Mouse (Mus musculus) ES-E14 (cell line): Measurements from ENCODE around the gene Blvrb. TPM values are rescaled to one million over a fixed set of nuclear protein-coding genes. Genes with fewer than 3 reads are reported as not detected.

Experiments used
- DNase-seq: peaks from one replicate; pipeline ENCODE4 v3.0.0-alpha.2; 2013; ENCODE audit warnings: low read depth, low spot score
- H3K27ac ChIP-seq: 2 replicates; pipeline ENCODE4 v1.5.1; 2012; ENCODE audit warnings: low read depth, mild to moderate bottlenecking, low read length, moderate library complexity, mixed read lengths; ENCODE audit not compliant: poor library complexity, insufficient read depth, severe bottlenecking
- H3K36me3 ChIP-seq: 2 replicates; pipeline ENCODE4 v1.6.1; 2012; ENCODE audit warnings: mild to moderate bottlenecking, low read length, moderate library complexity, mixed read lengths; ENCODE audit not compliant: control insufficient read depth, poor library complexity, insufficient read depth, severe bottlenecking
- H3K4me1 ChIP-seq, 2 experiments: fragments of 150-350 bp in 1 of 2; sonication (generic) in 1 of 2; 2 replicates each; pipeline ENCODE4 v1.6.1; 2012; ENCODE audit warnings: low read length in 2 of 2, mild to moderate bottlenecking in 1 of 2, mixed read lengths in 1 of 2; ENCODE audit not compliant: control insufficient read depth in 2 of 2, insufficient read depth in 2 of 2, poor library complexity in 1 of 2
- H3K4me3 ChIP-seq, 2 experiments: fragments of 150-350 bp in 1 of 2; sonication (generic) in 1 of 2; 2 replicates each; pipeline ENCODE4 v1.5.1; 2012; ENCODE audit warnings: low read length in 2 of 2, low read depth in 1 of 2, mild to moderate bottlenecking in 1 of 2, mixed read lengths in 1 of 2; ENCODE audit not compliant: insufficient read depth in 1 of 2, poor library complexity in 1 of 2, severe bottlenecking in 1 of 2
- H3K9ac ChIP-seq: 2 replicates; pipeline ENCODE4 v1.6.1; 2012; ENCODE audit warnings: low read depth, mild to moderate bottlenecking, low read length, mixed read lengths; ENCODE audit not compliant: poor library complexity, insufficient read depth, severe bottlenecking
- H3K9me3 ChIP-seq: fragments of 150-350 bp; sonication (generic); 2 replicates; pipeline ENCODE4 v1.6.1; 2012; ENCODE audit warnings: low read depth, mild to moderate bottlenecking, low read length; ENCODE audit not compliant: control insufficient read depth, insufficient read depth
- CHD2 ChIP-seq: IDR thresholded peaks from 2 replicates; pipeline ENCODE4 v1.6.1; 2014; ENCODE audit warnings: mild to moderate bottlenecking, low read depth, low read length, inconsistent platforms
- HCFC1 ChIP-seq: IDR thresholded peaks from 2 replicates; pipeline ENCODE4 v1.6.1; 2012; ENCODE audit warnings: low read length, inconsistent platforms, borderline replicate concordance; ENCODE audit not compliant: insufficient read depth
- MAFK ChIP-seq: IDR thresholded peaks from 2 replicates; pipeline ENCODE4 v1.6.1; 2014; ENCODE audit warnings: mild to moderate bottlenecking, low read depth, low read length, inconsistent platforms; ENCODE audit not compliant: insufficient read depth
- ZC3H11A ChIP-seq: IDR thresholded peaks from 2 replicates; pipeline ENCODE4 v1.6.1; 2012; ENCODE audit warnings: low read depth, mild to moderate bottlenecking, inconsistent platforms, low read length, borderline replicate concordance
- ZNF384 ChIP-seq: IDR thresholded peaks from 2 replicates; pipeline ENCODE4 v1.6.1; 2012; ENCODE audit warnings: low read depth, low read length, inconsistent platforms
- in situ Hi-C, 2 experiments: fragments of 600-800 bp; cut with MboI; formaldehyde crosslinking; loops; one replicate each; pipeline ENCODE4 v1.15.1; 2025; ENCODE audit warnings: low sequenced_read_pairs in 2 of 2, inconsistent platforms in 1 of 2; ENCODE audit not compliant: unreplicated experiment in 2 of 2
- total RNA-seq: library from RNA; depleted of rRNA; stranded (reverse); fragments of 300-350 nt; gene quantifications from 2 replicates; pipeline ENCODE4 v1.2.3, GENCODE M21; 2012

Gene Blvrb
- total RNA-seq, 1 experiment = 29.6 TPM

GRCm38 (mm10) chr7:27472596-27472995, 24.8 kb downstream of the Blvrb start:
- peak overlapping the region; percentile 53; the same call in 1 of the 2 replicates for H3K9ac ChIP-seq
- no peak overlapping the region; the same call in 1 of the 2 replicates for H3K27ac ChIP-seq
- in situ Hi-C loops = no loop called here

GRCm38 (mm10) chr7:27473156-27473834, 25.5 kb downstream of the Blvrb start, which contains the start of gene Sertad3:
TSS of gene Sertad3 (plus strand) at chr7:27473768.
- H3K36me3 ChIP-seq = 0 out of 2 replicates have a peak, but pooled peaks cover 4% of the 10 kb centered on the region
- peak; percentile 97 for DNase-seq
- peak within 1 kb of the TSS; percentile 66 for H3K9ac ChIP-seq
- TF ChIP-seq CHD2 (peak; percentile 23; the same call in 1 of the 2 replicates), MAFK (no peak), ZNF384 (no peak), ZC3H11A (no peak), HCFC1 (peak; percentile 47; the same call in 1 of the 2 replicates)
- H3K4me3 ChIP-seq = peak within 1 kb of the TSS; percentile 78 to 85
- H3K9me3 ChIP-seq = no peaks in the 10 kb centered on the region
- H3K4me1 ChIP-seq = peaks cover 5 to 11% of the 10 kb centered on the region in 2 experiments; a peak in 2 of 4 replicates
- peak within 1 kb of the TSS; percentile 7 for H3K27ac ChIP-seq
- in situ Hi-C loops = no loop called here

More at GRCm38 (mm10) chr7:27472596-27472995, 24.8 kb downstream of the Blvrb start:
- DNase-seq = no peak
- TF ChIP-seq ZC3H11A = no peak
- TF ChIP-seq MAFK = no peak
- TF ChIP-seq HCFC1 = no peak
- no peak for TF ChIP-seq ZNF384
- TF ChIP-seq CHD2 = no peak
- Histone ChIP-seq H3K9me3 (no peaks in the 10 kb centered on the region), H3K36me3 (0 out of 2 replicates have a peak, but pooled peaks cover 4% of the 10 kb centered on the region), H3K4me1 (peaks cover 5 to 13% of the 10 kb centered on the region in 2 experiments; a peak in 2 of 4 replicates), H3K4me3 (peak overlapping the region; percentile 5 to 85; a peak in 2 of 4 replicates)

DNA sequence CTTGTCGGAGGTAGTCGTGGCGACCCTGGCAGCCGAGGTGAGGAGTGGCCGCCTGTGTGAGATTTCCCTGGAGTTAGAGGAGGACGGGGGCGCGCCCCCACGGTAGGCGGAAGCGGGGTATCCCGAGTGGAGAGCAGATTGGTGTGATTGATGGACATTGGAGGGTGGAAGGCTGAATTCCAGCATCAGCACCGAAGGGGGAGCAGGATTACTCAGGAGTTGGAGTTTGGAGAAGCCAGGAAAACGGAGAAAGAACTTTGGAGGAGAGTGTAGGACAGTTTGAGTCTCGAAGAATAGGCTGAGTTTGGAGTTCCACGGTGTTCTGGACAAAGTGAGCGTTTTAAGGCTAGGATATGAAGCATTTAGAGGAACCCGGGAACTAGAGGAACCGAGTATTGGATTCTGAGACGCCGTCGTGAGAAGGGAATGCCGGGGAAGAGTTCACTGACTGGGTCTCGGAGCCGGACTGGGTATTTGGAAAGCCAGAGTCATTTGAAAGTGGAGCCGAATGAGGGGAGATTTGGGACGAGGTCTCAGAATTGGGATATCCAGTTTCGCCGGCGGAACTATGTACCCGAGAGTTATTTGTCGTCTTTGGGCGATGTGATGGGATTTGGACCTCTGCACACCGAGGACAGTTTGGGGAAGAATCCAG, 26.2 kb downstream of the Blvrb start:
- TF ChIP-seq ZC3H11A (no peak), ZNF384 (no peak), HCFC1 (no peak), MAFK (no peak), CHD2 (no peak)
- Histone ChIP-seq H3K4me3 (peak overlapping the region; percentile 78 to 85), H3K4me1 (peaks cover 5 to 10% of the 10 kb centered on the region in 2 experiments; a peak in 2 of 4 replicates), H3K27ac (0 out of 2 replicates have a peak overlapping the region, but pooled peaks have one; percentile 7), H3K36me3 (0 out of 2 replicates have a peak, but pooled peaks cover 4% of the 10 kb centered on the region), H3K9ac (peak overlapping the region; percentile 66), H3K9me3 (no peaks in the 10 kb centered on the region)
- in situ Hi-C loops = no loop called here
- DNase-seq = no peak

- Histone ChIP-seq H3K4me3 (peak overlapping the region; percentile 78 to 85), H3K9ac (peak overlapping the region; percentile 66), H3K27ac (0 out of 2 replicates have a peak overlapping the region, but pooled peaks have one; percentile 7), H3K36me3 (0 out of 2 replicates have a peak, but pooled peaks cover 4% of the 10 kb centered on the region), H3K9me3 (no peaks in the 10 kb centered on the region), H3K4me1 (peaks cover 5 to 10% of the 10 kb centered on the region in 2 experiments; a peak in 2 of 4 replicates)
- in situ Hi-C loops = no loop called here
- TF ChIP-seq HCFC1 (peak; percentile 98), ZC3H11A (no peak), CHD2 (peak; percentile 66)
- DNase-seq = peak; percentile 99
Observed at GRCm38 (mm10) chr7:27474490-27474954, 26.7 kb downstream of the Blvrb start.
